Mouse (Mus musculus): ENCODE data around the gene Cst10.

Gene Cst10

DNA sequence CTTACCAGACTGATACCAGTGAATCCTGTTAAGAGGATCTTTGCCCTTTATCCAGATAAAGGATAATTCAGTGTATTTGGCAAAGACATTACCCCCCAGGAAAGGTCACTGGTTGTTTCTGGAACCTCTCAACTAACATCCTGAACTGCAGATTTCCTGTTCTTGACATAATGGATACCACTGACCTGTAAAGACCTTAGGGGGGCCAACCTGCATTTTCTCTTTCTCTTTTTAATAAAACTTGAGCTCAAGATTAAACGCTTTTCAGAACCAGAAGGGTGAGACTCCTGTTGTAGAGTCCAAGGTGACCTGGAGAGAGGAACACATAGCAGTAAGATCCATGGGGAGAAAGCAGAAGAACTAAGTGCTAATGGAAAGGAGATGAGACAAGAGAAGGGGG lies at the start of gene Cst10:
TSS of gene Cst10 (plus strand) at position 301 of the 400 bp plus-strand sequence.
- DNase-seq (ENCODE audit: inconsistent ontology term): no peak

DNA sequence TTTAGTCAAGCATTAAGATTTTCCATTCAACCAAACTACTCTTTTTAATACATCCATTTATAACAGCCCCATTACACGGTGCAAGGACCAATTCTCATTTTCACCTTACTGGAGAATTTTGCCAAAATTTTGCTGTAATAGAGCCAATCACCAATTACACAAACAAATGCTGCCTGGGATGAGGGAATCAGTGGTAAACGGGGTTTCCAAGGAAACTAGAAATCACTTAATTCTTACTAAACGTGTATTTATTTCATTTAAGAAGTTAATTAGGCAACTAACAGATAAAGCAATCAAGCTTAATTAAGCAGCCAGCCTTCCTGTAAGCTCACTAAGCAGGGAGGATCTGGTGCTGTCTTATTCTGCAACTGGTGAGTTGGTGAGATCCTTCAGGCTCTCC lies 11.9 kb upstream of the Cst10 start:
- no peak for DNase-seq (ENCODE audit: inconsistent ontology term)

DNA sequence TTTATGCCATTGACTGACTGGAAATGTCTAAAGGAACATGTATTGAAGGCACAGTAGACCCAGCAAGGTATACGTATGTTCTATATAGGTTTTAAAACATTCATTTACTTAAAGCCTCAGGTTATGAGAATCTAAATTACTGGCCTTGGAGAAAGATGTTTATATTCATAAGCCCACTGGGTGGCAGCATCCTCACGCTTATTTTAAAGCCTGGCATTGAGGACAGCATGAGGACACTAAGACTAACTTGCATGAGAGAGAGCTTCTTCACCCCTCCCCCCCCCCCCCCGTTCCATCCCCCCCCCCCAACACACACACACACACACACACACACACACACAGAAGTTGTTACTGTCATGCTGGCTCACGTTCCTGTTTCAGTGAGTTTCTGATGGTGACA lies 17.7 kb downstream of the Cst10 start:
- DNase-seq (ENCODE audit: inconsistent ontology term): no peak
